Mouse (Mus musculus) erythroblast, embryonic 14.5 days (primary cell): ENCODE data around the gene Tuba4a.

Source experiments
- GATA1 ChIP-seq: IDR thresholded peaks from 2 replicates; pipeline ENCODE4 v1.6.1; 2012; ENCODE audit warnings: low read length, inconsistent platforms, mixed read lengths
- TAL1 ChIP-seq: IDR thresholded peaks from 3 replicates; pipeline ENCODE4 v1.6.1; 2012; ENCODE audit warnings: low read length, inconsistent platforms, mixed read lengths

DNA sequence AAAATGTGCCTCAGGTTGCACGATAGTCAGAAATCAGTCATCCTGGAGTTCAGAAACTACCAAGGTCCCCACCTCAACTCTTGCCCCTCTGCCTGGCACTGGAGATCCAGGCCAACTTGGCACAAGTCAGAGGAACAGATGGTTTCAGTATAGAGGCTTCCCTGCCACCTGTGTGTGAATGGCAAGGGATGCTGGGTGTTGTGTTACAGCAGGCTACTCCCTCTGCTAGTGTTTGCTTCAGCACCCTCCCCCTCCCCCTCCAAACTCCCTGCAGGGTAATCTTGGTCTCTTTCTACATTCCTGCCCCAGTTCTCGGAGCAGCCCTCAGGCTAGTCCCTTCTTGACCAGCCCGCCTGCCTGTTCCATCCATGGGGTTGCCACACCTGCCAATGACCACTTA lies 30.8 kb upstream of the Tuba4a start:
- no peak for TF ChIP-seq TAL1
- TF ChIP-seq GATA1, result no peak
